Mouse (Mus musculus): ENCODE results near the gene Gm10337.
A peak's percentile ranks its signal among the peaks of the same experiment; 100 is the strongest.

Gene Gm10337

GRCm38 (mm10) chr15:102499851-102500250 lies 3.7 kb upstream of the Gm10337 start:
- no peak for ATAC-seq (ENCODE audit: low TSS enrichment)

GRCm38 (mm10) chr15:102500479-102500878 lies 3.0 kb upstream of the Gm10337 start:
- no peak for ATAC-seq (ENCODE audit: low TSS enrichment)

GRCm38 (mm10) chr15:102501084-102501814 lies 2.3 kb upstream of the Gm10337 start:
- ATAC-seq (ENCODE audit: low TSS enrichment) = no peak

- no peak for ATAC-seq (ENCODE audit: low TSS enrichment)
These were observed 1.2 kb upstream of the Gm10337 start for GRCm38 (mm10) chr15:102502254-102502840.

GRCm38 (mm10) chr15:102503924-102504782 lies 631 bp downstream of the Gm10337 start:
- ATAC-seq (ENCODE audit: low TSS enrichment) = no peak

- ATAC-seq (ENCODE audit: low TSS enrichment) = no peak
These were observed 1.7 kb downstream of the Gm10337 start for GRCm38 (mm10) chr15:102505073-102505769.

DNA sequence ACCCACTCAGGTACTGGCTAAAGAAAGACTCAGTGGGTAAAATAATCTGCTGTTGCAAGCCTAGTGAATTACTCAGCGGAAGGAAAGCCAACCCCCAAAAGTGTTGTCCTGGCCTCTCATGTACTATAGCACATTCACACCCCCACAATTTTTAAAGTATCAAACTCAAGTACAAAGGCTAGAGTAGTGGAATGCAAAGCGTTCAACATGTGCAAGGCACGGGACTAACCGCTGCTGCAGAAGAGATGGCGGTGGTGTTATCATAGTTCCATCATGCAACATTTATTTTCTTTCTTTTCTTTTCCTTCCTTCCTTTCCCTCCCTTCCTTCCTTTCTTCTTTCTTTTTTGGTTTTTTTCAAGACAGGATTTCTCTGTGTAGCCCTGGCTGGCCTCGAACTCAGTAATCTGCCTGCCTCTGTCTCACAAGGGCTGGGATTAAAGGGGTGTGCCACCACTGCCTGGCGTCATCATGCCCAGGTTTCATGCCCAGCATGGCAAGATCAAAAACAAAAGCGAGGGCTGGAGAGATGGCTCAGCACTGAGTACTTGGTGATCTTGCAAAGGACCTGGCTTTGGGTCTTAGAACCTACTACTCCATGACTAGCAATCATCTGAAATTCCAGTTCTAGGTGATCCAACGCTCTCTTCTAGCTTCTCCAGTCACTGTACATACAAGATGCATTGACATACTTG lies 2.4 kb downstream of the Gm10337 start:
- ATAC-seq (ENCODE audit: low TSS enrichment) = no peak

- ATAC-seq (ENCODE audit: low TSS enrichment) = no peak
These were observed 2.9 kb downstream of the Gm10337 start for GRCm38 (mm10) chr15:102506464-102506830.

GRCm38 (mm10) chr15:102506864-102507263 lies 3.3 kb downstream of the Gm10337 start:
- no peak for ATAC-seq (ENCODE audit: low TSS enrichment)

DNA sequence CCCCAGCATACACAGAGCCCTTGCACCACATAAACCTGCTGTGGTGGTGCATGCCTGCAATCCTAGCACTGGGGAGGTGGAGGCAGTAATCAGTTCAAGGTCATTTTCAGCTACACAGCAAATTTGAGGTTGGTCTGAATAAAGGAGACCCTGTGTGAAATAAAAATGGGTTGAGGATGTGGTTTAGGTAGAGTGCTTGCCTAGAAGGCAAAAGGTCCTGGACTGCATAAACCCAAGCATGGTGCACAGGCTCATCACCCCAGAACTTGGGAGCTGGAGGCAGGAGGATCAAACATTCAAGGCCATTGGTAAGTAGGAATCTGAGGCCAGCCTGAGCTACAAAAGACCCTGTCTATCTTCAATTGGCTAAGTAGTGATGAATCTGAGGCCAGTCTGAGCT lies 4.0 kb downstream of the Gm10337 start:
- ATAC-seq (ENCODE audit: low TSS enrichment) = no peak

DNA sequence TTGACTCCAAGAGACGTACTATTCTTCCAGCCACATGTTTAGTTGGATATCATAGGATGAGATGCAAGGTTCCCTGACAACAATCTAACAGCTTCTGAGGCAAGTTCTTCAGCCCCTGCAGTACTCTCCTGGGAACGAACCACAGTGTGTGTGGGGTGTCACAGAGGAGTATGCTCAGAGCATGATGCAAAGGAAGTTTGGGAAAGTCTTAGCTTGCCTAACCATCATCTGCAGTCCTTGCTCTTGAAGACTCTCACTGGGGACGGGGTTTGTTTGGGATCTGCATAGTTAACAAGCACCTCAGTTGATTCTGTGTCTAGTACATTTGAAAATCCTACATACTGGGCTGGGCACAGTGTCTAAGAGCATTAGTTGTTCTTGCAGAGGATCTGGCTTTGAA lies 4.8 kb downstream of the Gm10337 start:
- ATAC-seq (ENCODE audit: low TSS enrichment) = no peak

DNA sequence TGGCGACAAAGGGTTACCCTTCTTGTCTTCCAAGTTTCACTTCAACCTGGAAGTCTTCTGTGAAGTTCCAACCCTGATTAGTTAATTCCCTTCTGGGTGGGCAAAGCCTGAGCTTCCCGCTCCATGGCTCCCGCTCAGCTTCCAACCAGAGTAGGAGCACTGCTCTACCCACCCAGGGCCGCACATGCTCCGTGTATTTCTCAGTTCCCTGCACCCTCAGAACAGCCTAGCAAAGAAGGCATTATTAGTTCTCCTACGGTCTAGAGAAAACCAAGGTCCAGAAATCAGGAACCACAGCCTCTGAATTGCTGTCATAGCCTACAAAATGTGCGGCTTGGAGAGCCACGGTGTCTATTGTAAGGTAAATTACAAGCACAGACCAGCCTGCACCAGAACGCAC lies 6.6 kb downstream of the Gm10337 start:
- ATAC-seq (ENCODE audit: low TSS enrichment) = peak; percentile 54; the same call in 1 of the 2 replicates

DNA sequence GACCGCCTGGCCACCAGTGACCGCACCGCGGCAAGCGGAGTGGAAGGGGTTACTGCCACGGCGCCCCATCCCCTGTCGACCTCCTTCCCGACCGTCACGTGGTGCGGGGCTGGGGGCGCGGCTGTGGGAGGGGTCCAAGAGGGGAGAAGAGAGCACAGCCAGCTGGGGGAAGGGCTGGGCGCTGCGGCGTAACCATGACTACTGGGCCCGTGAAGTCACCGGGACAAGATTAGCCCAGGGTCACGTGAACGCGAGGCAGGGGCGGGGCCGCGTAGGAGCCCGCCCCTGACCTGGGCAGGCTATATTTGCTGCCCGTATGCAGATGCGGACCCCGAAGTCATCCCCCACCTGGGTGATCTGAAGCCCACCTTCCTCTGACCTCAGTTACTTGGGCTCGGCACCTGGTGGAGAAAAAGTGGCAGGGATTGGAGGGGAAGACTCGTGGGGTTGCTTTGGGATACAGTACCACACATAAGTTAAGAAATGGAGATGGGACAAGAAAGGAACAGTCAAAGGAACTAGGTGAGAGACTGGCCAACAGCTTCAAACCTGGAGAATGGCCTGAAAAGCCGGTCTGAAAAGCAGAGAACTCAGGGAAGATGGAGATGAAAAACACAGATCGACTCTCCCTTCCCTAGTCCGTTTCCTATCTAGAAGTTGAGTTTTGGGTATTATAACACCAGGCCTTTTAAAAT lies 7.2 kb downstream of the Gm10337 start:
- ATAC-seq (ENCODE audit: low TSS enrichment) = peak; percentile 68

GRCm38 (mm10) chr15:102511285-102511833 lies 7.8 kb downstream of the Gm10337 start:
- ATAC-seq (ENCODE audit: low TSS enrichment) = no peak

DNA sequence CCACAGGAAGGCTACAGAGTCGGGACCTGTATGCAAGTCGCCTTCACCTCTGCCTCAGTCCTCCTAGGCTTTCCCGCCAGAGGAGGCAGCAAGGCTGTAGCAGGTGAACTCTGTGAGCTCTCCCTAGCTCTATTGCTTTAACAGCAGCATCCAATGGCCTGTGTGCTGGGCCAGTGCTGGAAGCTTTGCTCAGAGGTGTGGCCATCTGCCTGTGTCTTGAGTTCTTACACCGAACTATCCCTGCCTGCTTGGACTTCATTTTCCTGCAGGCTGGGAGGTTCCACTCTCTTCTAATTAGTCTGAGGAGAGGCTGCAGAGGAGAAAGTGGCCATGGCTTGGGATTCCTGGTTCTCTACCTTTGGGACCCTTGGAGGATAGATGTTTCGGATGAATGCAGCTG lies 8.5 kb downstream of the Gm10337 start:
- no peak for ATAC-seq (ENCODE audit: low TSS enrichment)

DNA sequence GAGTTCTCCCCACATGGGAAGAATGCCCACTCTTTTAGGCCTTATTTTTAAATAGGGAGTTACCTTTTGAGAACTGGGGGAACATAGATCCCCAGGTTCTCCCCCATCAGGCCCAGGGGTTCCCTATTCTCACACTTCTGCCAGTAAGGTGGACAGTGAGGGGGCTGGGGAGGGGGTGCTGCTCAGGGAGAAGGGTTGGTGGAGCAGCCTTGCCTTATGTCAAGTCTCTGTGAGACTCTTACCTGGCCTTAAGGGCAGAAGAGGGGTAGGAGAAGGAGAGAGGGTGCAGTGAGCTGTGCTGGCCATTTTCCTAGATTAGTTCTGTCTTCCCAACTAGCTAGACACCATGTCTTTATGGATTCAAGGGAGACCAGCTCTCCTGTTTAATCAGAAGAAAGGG lies 8.9 kb downstream of the Gm10337 start:
- ATAC-seq (ENCODE audit: low TSS enrichment) = no peak

GRCm38 (mm10) chr15:102513004-102513403 lies 9.5 kb downstream of the Gm10337 start:
- ATAC-seq (ENCODE audit: low TSS enrichment) = no peak

- no peak for ATAC-seq (ENCODE audit: low TSS enrichment)
These were observed 11.7 kb downstream of the Gm10337 start for GRCm38 (mm10) chr15:102515261-102515660.

- ATAC-seq (ENCODE audit: low TSS enrichment) = no peak
These were observed 12.3 kb downstream of the Gm10337 start for GRCm38 (mm10) chr15:102515791-102516190.

GRCm38 (mm10) chr15:102516293-102516692 lies 12.8 kb downstream of the Gm10337 start:
- no peak for ATAC-seq (ENCODE audit: low TSS enrichment)

Measured in frontal cortex, adult (tissue).